Mouse (Mus musculus) right cerebral cortex, postnatal 4 days (tissue): ENCODE results near the gene Stk25.

Experiments
- DNase-seq: peaks from one replicate; pipeline ENCODE4 v3.0.0-alpha.2; 2022

Stk25 gene

GRCm38 (mm10) chr1:93607090-93608083 lies 51.1 kb downstream of the Stk25 start:
- no peak for DNase-seq

GRCm38 (mm10) chr1:93603921-93604320 lies 54.5 kb downstream of the Stk25 start:
- no peak for DNase-seq

DNA sequence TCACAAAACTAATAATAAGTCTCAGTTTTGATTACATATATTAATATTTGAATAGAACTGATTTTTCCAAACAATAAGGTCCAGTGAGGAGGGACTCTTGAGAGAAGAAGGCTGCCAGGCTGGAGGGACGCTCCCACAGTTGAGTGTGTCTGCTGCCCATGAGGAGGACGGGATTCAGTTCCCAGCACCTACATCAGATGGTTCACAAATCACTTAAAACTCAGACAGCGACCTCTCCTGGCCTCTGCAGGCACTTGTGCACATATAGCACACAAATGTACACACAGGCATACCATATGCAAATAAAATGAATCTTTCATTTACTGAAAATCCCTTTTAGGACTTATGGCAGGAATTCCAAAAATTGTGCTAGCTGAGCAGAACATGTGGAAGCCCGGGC lies 55.5 kb downstream of the Stk25 start:
- no peak for DNase-seq

DNA sequence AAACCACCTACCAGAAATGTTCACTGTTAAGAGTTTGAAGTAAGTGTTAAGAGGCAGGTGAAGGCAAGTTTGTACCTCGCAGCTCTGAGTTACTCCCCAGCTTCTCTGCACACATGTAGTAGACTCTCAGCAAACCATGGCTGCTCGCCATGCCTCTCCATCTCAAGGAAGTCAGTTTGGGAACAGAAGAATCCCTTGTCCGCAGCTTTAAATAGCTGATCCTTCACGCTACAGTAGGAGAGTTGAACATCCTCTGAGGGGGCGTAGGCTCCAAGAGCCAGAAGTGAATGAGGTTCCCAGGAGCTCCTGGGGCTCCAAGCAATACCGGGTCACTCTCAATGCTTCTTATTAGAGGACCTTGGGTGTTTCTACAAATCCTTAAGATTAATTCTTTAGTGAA lies 62.5 kb downstream of the Stk25 start:
- DNase-seq: no peak

DNA sequence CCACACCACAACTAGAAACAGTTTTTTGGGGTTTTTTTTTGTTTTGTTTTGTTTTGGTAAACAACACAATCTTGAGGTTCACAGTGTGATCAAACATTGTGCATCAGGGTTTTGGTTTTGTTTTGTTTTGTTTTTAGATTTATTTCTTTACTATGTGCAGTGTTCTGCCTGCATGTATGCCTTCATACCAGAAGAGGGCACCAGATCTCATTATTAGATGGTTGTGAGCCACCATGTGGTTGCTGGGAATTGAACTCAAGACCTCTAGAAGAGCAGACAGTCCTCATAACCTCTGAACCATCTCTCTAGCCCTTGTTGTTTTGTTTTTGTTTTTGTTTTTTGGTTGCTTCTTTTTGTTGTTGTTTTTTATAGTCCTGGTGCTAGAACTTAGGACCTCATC lies 64.5 kb downstream of the Stk25 start:
- DNase-seq: no peak

DNA sequence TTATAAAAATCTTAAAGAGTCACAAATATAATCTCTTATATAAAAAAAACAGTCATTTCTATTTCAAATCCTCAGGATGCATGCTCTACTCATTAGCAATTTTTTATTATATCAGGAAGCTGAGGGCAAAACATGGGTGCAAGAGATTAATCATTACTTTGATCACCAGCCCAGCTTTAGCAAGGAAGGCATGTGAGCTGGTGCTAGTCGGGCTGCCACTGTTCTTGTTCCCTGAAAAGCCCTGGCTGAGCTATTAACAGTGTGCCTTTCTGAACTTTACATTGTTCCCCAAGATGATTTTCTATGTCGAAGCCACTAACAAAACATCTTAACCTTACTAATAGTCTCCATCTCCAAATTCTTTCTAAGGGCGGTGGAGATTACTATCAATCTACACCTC lies 70.1 kb downstream of the Stk25 start:
- DNase-seq: no peak

- DNase-seq: no peak
Measured at GRCm38 (mm10) chr1:93581545-93581944, 76.9 kb downstream of the Stk25 start.

GRCm38 (mm10) chr1:93577861-93578260 lies 80.6 kb downstream of the Stk25 start:
- DNase-seq: no peak

GRCm38 (mm10) chr1:93577066-93577465 lies 81.4 kb downstream of the Stk25 start:
- DNase-seq: no peak
